Mouse (Mus musculus): ENCODE measurements around the gene Ccdc189.

- TF ChIP-seq CTCF (IDR thresholded peaks at IDR 0.05 in 2 of 3, conservative IDR thresholded peaks at IDR 0.05 in 1 of 3; ENCODE audit: control insufficient read depth in 1 of 3, insufficient read depth in 1 of 3, low read depth in 2 of 3, low read length in 3 of 3, poor library complexity in 1 of 3, severe bottlenecking in 1 of 3): no peak
- no peak for TF ChIP-seq MAX (IDR thresholded peaks at IDR 0.05; ENCODE audit: low read length)
- TF ChIP-seq KAT2A (conservative IDR thresholded peaks at IDR 0.05; ENCODE audit: low read depth, low read length): no peak
- TF ChIP-seq POLR2AphosphoS2 (IDR thresholded peaks at IDR 0.05; ENCODE audit: low read length): no peak
- TF ChIP-seq USF1 (IDR thresholded peaks at IDR 0.05; ENCODE audit: low read depth, low read length): no peak
- TF ChIP-seq SMC3 (IDR thresholded peaks at IDR 0.05; ENCODE audit: low read depth, low read length): no peak
These were observed 18.8 kb upstream of the Ccdc189 start for GRCm38 (mm10) chr7:127607150-127607549.
